ENCODE assay signal across 30 mouse cellular contexts in the genomic region with DNA sequence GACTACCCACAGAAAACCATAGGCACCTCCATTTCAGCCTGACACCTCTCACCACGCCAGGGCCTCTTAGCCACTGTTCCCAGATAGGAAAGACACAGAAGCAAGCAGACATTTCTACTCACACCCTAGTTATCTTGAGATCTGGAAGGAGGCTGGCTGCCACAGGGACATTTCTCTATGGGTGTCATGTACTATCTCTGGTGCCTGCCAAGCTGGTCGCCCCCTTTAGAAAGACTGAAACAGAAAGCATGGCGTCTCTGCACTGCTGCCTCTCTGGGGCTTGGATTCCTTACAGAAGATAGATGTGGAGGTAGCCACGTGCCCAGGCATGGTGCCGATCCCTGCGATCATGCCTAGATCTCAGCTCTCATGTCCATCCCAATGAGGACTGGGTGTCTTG.
DNase-seq lines count a peak whose midpoint lies in the region; ATAC-seq and TF ChIP-seq lines count a peak whose summit lies in the region.
"Had no signal": no experiment of that assay in that cellular context is flagged by ENCODE, and none has a peak within 500 bp of the region (broad histone marks: within the 10 kb centered on the region; RNA-seq: fewer than 3 reads in every experiment).

No protein-coding gene starts in this region.

- H3K27ac ChIP-seq in gastrocnemius, adult 2 months: peak overlapping the region; percentile 81
- H3K27ac ChIP-seq in heart, embryonic 16.5 days (ENCODE audit: low read length): peak overlapping the region; percentile 85; the same call in 1 of the 2 replicates
- H3K27ac ChIP-seq in heart, embryonic 12.5 days (ENCODE audit: poor library complexity, severe bottlenecking): no peak overlapping the region
- no peak overlapping the region for H3K27ac ChIP-seq in midbrain, embryonic 13.5 days
- no peak overlapping the region for H3K27ac ChIP-seq in midbrain, embryonic 15.5 days
- H3K27ac ChIP-seq: forebrain, embryonic 12.5 days; hindbrain, embryonic 15.5 days; layer of hippocampus, adult 2 months; limb, embryonic 12.5 days; midbrain, embryonic 10.5 days; neural tube, embryonic 12.5 days; stomach, embryonic 15.5 days had no signal

- peak; percentile 33 for DNase-seq in gastrocnemius, adult 2 months
- DNase-seq in gastrocnemius, adult 8-10 months (ENCODE audit: low spot score in 2 of 2): no peak
- DNase-seq in layer of hippocampus, adult 11-12 months (ENCODE audit: low spot score): no peak
- DNase-seq: adrenal gland, adult 2 months; B cell, adult 2 months; cerebellum, adult 11-12 months; gastrocnemius, postnatal 36 days; kidney, adult 9 months; kidney, postnatal 14 days; liver, postnatal 0 days; right cerebral cortex, adult 18-20 months; right cerebral cortex, postnatal 4 days; thymus, adult 18-20 months; thymus, postnatal 36 days had no signal

- no peak overlapping the region for H3K9ac ChIP-seq in heart, embryonic 16.5 days (ENCODE audit: low read length)
- H3K9ac ChIP-seq in heart, embryonic 12.5 days: no peak overlapping the region
- no peak overlapping the region for H3K9ac ChIP-seq in midbrain, embryonic 13.5 days (replicated peaks)
- no peak overlapping the region for H3K9ac ChIP-seq in midbrain, embryonic 15.5 days
- H3K9ac ChIP-seq: forebrain, embryonic 12.5 days; hindbrain, embryonic 15.5 days; limb, embryonic 12.5 days; liver, postnatal 0 days; neural tube, embryonic 12.5 days; stomach, embryonic 15.5 days had no signal

- H3K27me3 ChIP-seq in heart, embryonic 16.5 days (ENCODE audit: control insufficient read depth, insufficient read depth, low read length): no peaks in the 10 kb centered on the region
- H3K27me3 ChIP-seq in heart, embryonic 12.5 days (replicated peaks): no peaks in the 10 kb centered on the region
- no peaks in the 10 kb centered on the region for H3K27me3 ChIP-seq in midbrain, embryonic 13.5 days
- no peaks in the 10 kb centered on the region for H3K27me3 ChIP-seq in midbrain, embryonic 15.5 days (replicated peaks)
- H3K27me3 ChIP-seq: forebrain, embryonic 12.5 days; hindbrain, embryonic 15.5 days; limb, embryonic 12.5 days; neural tube, embryonic 12.5 days; Patski; stomach, embryonic 15.5 days had no signal

- peaks cover 10% of the 10 kb centered on the region for H3K36me3 ChIP-seq in heart, embryonic 16.5 days (ENCODE audit: control insufficient read depth, insufficient read depth)
- peaks cover 21% of the 10 kb centered on the region; the same call in 1 of the 2 replicates for H3K36me3 ChIP-seq in heart, embryonic 12.5 days
- no peaks in the 10 kb centered on the region for H3K36me3 ChIP-seq in midbrain, embryonic 13.5 days
- H3K36me3 ChIP-seq in midbrain, embryonic 15.5 days (replicated peaks): no peaks in the 10 kb centered on the region
- H3K36me3 ChIP-seq: forebrain, embryonic 12.5 days; G1E; hindbrain, embryonic 15.5 days; neural tube, embryonic 12.5 days had no signal

- ATAC-seq in heart, embryonic 16.5 days (replicated peaks; ENCODE audit: extremely low read depth, insufficient read depth, low FRiP score): no peak
- no peak for ATAC-seq in heart, embryonic 12.5 days (ENCODE audit: insufficient number of reproducible peaks, low FRiP score)
- peak; percentile 48; the same call in 1 of the 2 replicates for ATAC-seq in midbrain, embryonic 13.5 days
- ATAC-seq in midbrain, embryonic 15.5 days (replicated peaks): no peak
- ATAC-seq: intestine, embryonic 16.5 days; liver, postnatal 0 days; lung, postnatal 0 days; Patski had no signal

- TF ChIP-seq CTCF in gastrocnemius, adult 2 months (IDR thresholded peaks at IDR 0.05): no peak

- H3K9me3 ChIP-seq in heart, embryonic 16.5 days (replicated peaks; ENCODE audit: control insufficient read depth, low read length): no peaks in the 10 kb centered on the region
- H3K9me3 ChIP-seq in heart, embryonic 12.5 days (replicated peaks): no peaks in the 10 kb centered on the region
- H3K9me3 ChIP-seq in midbrain, embryonic 13.5 days: no peaks in the 10 kb centered on the region
- no peaks in the 10 kb centered on the region for H3K9me3 ChIP-seq in midbrain, embryonic 15.5 days
- H3K9me3 ChIP-seq: forebrain, embryonic 12.5 days; hindbrain, embryonic 15.5 days; limb, embryonic 12.5 days; midbrain, embryonic 10.5 days; neural tube, embryonic 12.5 days; stomach, embryonic 15.5 days had no signal

- no peak overlapping the region for H3K4me3 ChIP-seq in gastrocnemius, adult 2 months
- H3K4me3 ChIP-seq in heart, embryonic 16.5 days (ENCODE audit: low read length): no peak overlapping the region
- H3K4me3 ChIP-seq in heart, embryonic 12.5 days: no peak overlapping the region
- H3K4me3 ChIP-seq in midbrain, embryonic 13.5 days (replicated peaks): no peak overlapping the region
- H3K4me3 ChIP-seq in midbrain, embryonic 15.5 days: no peak overlapping the region
- H3K4me3 ChIP-seq: forebrain, embryonic 12.5 days; hindbrain, embryonic 15.5 days; layer of hippocampus, adult 2 months; limb, embryonic 12.5 days; midbrain, embryonic 10.5 days; neural tube, embryonic 12.5 days; stomach, embryonic 15.5 days had no signal

- H3K4me2 ChIP-seq in heart, embryonic 16.5 days (ENCODE audit: low read depth, low read length): no peak overlapping the region
- no peak overlapping the region for H3K4me2 ChIP-seq in heart, embryonic 12.5 days
- no peak overlapping the region for H3K4me2 ChIP-seq in midbrain, embryonic 13.5 days (replicated peaks)
- H3K4me2 ChIP-seq in midbrain, embryonic 15.5 days: no peak overlapping the region
- H3K4me2 ChIP-seq: forebrain, embryonic 12.5 days; hindbrain, embryonic 15.5 days; limb, embryonic 12.5 days; liver, embryonic 11.5 days; neural tube, embryonic 12.5 days; stomach, embryonic 15.5 days had no signal

- 49% methylated on average over 6 of the region's 6 CpGs for WGBS in heart, embryonic 16.5 days
- WGBS in heart, embryonic 12.5 days: 52% methylated on average over 6 of the region's 6 CpGs
- WGBS in midbrain, embryonic 13.5 days: 92% methylated on average over 6 of the region's 6 CpGs
- 90% methylated on average over 6 of the region's 6 CpGs for WGBS in midbrain, embryonic 15.5 days

- peaks cover 40% of the 10 kb centered on the region for H3K4me1 ChIP-seq in heart, embryonic 16.5 days (ENCODE audit: control insufficient read depth, insufficient read depth, low read length)
- peaks cover 33% of the 10 kb centered on the region for H3K4me1 ChIP-seq in heart, embryonic 12.5 days (replicated peaks)
- H3K4me1 ChIP-seq in midbrain, embryonic 13.5 days (replicated peaks): 0 out of 2 replicates have a peak, but pooled peaks cover 4% of the 10 kb centered on the region
- no peaks in the 10 kb centered on the region for H3K4me1 ChIP-seq in midbrain, embryonic 15.5 days
- H3K4me1 ChIP-seq: forebrain, embryonic 12.5 days; midbrain, embryonic 10.5 days had no signal

- intact Hi-C loops in gastrocnemius, adult 2 months (cut with DNase I): no loop called here

Comparison
In these comparisons a context has a peak if more than half of its experiments do, and no peak if none do; other contexts are left out.
1. H3K27ac ChIP-seq: peak in gastrocnemius, adult 2 months (single experiment) and heart, embryonic 16.5 days (single experiment); none in heart, embryonic 12.5 days (single experiment), midbrain, embryonic 13.5 days (single experiment) and midbrain, embryonic 15.5 days (single experiment).